Mouse (Mus musculus) spleen, postnatal 10 days (tissue): ENCODE results near the gene Vcpkmt.
"Not testable (repeated sequence)": the region's sequence is repeated elsewhere in the genome, so short reads cannot be mapped to it uniquely, and the experiment has no call there.

Source experiments
- DNase-seq, 2 experiments: peaks; one replicate each; pipeline ENCODE4 v3.0.0; 2021 to 2022; ENCODE audit warnings: low spot score in 2 of 2

The Vcpkmt gene

GRCm38 (mm10) chr12:69582613-69583269, at the start of gene Vcpkmt:
Gene Vcpkmt (minus strand): TSS chr12:69583028.
- peak; percentile 78 to 94 for DNase-seq

DNA sequence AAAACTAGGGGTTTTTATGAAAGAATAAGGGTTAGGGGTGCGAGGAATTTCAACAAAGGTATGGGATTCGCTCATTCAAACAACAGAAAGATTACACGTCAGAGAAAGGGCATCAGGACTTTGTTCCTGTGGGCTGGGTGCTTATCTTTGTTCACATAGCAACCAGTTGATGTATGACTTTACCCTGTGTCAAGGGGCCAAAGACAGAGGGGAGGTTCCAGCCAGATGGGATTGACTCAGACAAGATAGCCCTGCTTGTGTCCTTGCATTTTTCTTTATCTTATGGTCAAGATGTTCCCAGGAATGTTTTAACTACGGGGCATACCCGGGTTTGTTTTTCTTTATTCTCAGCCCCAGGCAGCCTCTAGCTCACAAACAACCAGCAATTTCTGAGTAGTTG, 35.8 kb upstream of the Vcpkmt start:
- DNase-seq: not testable (repeated sequence)

DNA sequence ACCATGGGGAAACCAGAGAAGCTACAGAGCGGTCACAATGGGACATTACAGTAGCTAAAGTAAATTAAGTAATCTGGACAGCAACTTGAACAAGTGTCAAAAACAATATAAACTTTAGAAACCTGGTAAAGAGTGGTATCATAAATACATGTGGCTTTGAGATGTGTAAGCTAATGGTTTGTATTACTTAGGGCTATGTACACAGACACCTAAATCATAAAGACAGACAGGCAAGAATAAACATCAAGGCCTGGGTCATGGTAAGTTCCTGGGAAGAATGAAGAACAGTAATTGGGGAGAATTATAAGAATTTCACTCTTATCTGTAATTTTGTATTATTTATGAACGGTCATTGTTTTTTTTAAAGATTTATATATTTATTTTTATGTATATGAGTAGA, 21.5 kb upstream of the Vcpkmt start:
- DNase-seq: no peak

DNA sequence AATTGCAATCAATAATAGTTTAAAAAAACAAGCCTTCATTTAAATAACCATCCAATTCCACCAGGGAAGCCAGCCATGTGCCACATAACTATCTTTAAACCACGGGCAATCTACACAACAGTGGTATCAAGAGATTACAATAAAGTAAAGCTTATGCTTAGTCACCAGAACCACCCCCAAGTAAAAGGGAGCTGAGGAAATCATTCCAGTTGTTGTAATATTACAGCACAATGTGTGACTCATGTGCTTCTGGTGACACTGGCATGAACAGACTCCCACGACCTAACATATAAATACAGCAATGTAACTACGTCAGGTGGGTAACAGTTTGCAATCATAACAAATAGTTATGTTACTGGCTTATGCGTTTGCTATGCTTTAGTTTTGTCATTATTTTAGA, 14.6 kb upstream of the Vcpkmt start:
- DNase-seq: no peak

DNA sequence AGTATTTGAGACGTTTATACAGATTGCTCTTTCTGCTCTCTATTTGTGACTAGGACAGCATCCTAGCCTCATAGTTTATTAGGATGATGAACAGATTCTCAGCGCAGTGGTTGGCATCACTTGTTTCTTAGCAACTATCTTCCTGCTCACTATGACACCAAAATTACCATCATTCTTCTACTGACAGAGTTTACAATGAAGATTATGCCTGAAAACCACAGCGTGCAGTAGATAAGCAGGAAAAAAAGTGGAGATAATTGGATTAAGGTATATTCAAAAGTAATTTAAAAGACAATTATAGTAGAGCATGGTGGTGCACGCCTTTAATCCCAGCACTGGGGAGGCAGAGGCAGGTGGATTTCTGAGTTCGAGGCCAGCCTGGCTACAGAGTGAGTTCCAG, 10.3 kb upstream of the Vcpkmt start:
- no peak for DNase-seq

DNA sequence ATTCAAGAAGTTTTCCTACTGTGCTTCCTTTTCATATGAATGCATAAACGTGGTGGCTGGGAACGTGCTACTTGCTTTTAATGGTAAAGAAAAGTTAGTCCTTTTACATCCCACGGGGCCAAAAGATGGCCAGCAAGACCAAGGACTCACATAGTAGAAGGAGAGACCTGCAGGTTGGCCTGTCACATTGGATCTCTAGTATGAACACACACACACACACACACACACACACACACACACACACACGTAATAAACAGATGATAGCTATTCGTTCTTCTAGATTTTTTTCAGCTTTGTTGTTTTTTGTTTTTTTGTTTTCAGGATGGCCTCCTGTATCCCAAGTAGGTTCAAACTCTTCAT, 422 bp upstream of the Vcpkmt start:
- no peak for DNase-seq

DNA sequence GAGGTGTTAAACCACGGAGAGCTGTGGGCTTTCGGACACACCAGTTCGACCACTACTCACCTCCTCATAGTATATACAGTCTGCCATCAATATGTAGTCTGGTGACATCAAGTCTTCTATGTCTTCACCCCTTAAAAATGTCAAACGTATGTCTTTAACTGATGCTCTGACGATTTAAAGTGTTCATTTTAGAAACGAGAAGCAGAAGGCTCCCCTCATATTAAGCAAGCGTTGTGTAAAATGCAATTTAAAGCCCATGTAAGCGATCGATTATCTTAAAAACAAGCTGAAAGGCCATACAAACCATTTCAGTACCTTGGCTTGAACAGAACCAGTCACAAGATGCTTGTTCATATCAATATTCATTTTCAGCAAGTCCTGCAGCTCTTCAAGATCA, 614 bp downstream of the Vcpkmt start:
- DNase-seq: no peak

DNA sequence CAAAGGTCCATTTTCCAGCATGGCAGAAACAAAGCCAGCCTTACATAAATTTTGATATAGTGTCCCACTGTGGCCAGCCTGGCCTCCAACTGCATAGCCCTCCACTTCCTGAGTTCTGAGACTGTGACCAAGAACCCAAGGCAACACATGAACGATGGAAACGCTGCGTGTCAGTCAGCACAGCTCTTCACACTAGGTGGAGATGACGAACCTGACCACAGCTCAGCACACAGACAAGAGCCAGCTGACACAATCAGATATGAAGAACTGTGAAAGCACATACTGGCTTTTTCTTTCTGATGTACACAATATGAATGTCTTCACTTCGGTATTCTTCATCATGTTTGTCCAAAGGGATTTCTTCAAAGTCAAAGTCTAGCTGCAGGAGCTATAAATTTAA, 3.2 kb downstream of the Vcpkmt start:
- no peak for DNase-seq

GRCm38 (mm10) chr12:69576120-69576627, 6.7 kb downstream of the Vcpkmt start:
- DNase-seq: no peak

- peak; percentile 69 to 83 for DNase-seq
Measured at GRCm38 (mm10) chr12:69573916-69574881, 8.6 kb downstream of the Vcpkmt start.

- no peak for DNase-seq
Measured at GRCm38 (mm10) chr12:69573271-69573670, 9.6 kb downstream of the Vcpkmt start.

DNA sequence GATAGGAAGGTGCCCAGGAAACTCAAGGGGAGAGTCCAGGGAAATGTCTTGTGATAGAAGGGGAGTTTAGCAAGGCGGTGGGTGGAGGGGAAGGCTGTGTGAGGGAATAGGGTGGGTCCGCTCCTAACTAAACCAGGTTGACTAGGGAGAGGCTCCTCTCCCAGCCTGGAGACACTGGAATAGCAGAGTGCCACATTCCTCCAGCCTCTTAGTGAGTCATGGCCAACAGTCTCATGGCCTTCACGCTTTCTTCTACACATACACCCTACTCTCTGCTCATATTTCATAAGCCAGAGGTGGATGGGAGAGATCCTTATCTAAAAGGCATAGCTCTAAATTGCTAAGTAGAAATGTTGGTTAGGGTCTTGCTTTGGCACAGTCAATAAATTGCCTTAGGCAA, 12.9 kb downstream of the Vcpkmt start:
- DNase-seq: no peak

DNA sequence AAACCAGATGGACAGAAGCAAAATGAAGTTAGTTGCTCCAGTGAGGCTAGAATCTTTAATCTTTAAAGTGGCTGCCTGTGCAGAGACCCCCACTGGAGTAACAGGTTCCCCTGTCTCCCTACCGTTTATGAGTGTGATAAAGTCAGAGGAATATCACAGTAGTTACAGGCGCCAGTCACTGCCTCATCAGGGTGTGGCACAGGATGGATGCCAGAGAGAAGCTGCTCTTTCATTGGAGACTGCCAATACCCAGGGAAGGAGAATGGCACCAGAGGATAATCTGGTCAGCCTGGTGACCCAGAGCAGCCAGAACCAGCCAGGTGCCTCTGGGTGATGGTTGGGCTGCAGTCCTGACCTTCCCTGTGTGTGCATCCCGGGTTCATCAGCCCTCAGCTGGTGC, 14.6 kb downstream of the Vcpkmt start:
- DNase-seq: no peak

GRCm38 (mm10) chr12:69561006-69561405, 21.8 kb downstream of the Vcpkmt start:
- DNase-seq: not testable (repeated sequence)

DNA sequence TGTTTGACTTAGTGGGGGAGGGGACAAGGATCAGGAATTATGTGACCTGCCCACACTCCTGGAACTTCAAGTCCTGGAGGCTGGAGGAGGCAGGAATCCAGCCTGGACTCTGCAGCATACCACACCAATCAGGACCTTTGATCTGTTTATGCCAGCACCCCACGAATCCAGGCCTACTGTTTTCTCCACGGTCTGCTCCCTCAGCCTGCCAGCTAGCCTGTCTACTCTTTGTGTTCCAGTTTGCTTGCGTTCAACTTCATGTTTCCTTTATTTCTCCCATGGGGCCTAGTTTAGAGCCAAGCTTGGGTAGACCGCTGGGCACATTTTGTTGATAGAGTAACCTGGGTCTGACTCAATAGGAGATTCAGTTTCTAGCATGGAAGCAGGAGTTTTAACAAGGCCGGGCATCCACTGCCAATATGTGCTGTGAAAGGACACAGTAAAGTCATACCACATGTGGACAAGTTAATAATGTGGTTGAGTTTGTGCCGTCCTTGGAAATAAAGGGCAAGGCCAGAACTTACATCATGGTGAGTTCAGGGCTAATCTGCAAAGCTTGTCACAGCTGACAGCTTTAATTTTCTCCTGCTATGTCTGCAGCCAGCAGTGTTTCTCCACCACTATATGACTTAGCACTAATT, 26.5 kb downstream of the Vcpkmt start:
- DNase-seq: no peak

DNA sequence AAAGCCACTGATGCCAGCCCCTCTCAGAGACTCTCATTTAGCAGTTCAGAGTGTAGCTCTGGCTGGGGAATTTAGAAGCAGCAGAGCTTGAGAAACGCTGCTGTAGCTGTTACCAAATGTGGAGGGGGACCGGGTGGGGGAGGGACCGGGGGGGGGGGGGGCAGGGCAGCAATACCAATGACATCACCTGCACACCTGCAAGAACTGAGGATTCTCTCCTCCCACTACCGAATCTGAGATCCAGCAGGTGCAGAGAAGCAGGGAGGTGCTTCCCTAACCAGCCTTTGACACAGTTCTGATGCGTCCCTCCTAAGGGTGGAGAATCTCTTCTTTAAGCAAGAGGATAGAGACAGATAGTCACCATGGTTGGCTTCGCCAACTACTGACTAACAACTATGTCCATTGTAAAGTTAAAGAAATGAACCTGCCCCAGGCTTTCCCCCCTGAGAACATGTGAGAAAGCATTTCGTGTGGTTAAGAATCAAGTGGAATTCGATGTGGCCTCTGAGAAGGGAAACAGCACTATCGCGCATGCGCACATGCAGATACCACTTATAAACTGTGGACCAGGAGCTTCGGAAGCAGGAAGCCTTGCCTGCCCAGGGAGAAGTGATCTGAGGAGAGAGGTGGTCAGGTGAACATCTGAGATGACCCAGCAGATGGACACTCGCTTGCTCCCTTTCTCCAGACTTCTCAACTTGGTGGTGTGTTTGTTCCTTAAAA, 37.2 kb downstream of the Vcpkmt start:
- no peak for DNase-seq

GRCm38 (mm10) chr12:69544994-69545393, 37.8 kb downstream of the Vcpkmt start:
- DNase-seq: no peak

DNA sequence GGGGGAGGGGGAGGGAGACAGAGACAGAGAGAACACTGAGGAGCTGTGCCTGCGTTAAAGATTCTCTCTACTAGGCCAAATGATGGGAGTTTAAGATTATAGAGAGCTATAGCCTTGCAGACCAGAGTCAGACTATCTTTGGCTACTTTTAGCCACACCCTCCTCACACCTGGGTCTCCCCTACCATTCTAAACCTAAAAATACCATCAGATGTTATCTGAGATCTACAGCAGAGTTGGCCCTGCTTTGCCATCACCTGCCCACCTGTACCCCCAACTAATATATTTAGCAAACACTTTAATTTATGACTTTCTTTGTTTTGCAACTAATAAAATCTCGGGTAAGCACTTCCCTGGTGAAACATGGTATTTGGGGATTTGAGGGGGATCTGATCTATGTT, 38.3 kb downstream of the Vcpkmt start:
- DNase-seq: no peak

DNA sequence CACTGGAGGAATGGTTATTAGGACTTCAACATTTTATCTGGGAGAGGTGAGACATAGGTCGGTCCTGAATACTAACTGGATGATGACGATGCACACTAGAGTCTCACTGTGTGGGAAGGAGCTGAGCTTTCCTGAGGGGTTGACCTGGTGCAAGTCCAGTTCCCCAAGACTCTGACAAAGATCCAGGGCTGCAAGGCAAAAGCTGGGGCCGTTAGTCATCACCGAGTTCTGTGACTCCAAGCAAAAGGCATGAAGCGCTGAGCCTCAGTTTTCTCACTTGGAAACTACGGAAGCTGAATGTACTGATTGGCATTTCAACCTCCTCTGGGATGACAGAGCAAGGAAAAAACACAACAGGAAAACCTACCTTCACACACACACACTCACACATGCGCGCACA, 40.5 kb downstream of the Vcpkmt start:
- DNase-seq: no peak

GRCm38 (mm10) chr12:69541663-69542062, 41.2 kb downstream of the Vcpkmt start:
- DNase-seq: peak in 1 of 2 experiments; percentile 54

GRCm38 (mm10) chr12:69539353-69539752, 43.5 kb downstream of the Vcpkmt start:
- peak in 1 of 2 experiments; percentile 27 for DNase-seq
